Mouse (Mus musculus) embryonic fibroblast, embryonic 13.5 days (primary cell): ENCODE data around the gene Rere. TPM values are rescaled to one million over a fixed set of nuclear protein-coding genes. Genes with fewer than 3 reads are reported as not detected.

Source experiments
- H3K27ac ChIP-seq: 2 replicates; pipeline ENCODE4 v1.5.1; 2012; ENCODE audit warnings: low read length, control low read depth, inconsistent platforms; ENCODE audit not compliant: insufficient read depth
- H3K4me1 ChIP-seq: 2 replicates; pipeline ENCODE4 v1.6.1; 2011; ENCODE audit warnings: low read length; ENCODE audit not compliant: control insufficient read depth, insufficient read depth
- H3K4me3 ChIP-seq: 2 replicates; pipeline ENCODE4 v1.5.1; 2011; ENCODE audit warnings: mild to moderate bottlenecking, control low read depth, low read length; ENCODE audit not compliant: insufficient read depth
- CTCF ChIP-seq: IDR thresholded peaks from 2 replicates; pipeline ENCODE4 v1.5.1; 2011; ENCODE audit warnings: mild to moderate bottlenecking, control low read depth, low read length, moderate library complexity, borderline replicate concordance; ENCODE audit not compliant: insufficient read depth
- POLR2A ChIP-seq: IDR thresholded peaks from 2 replicates; pipeline ENCODE4 v1.6.1; 2011; ENCODE audit warnings: low read depth, mild to moderate bottlenecking, control low read depth, low read length, moderate library complexity
- polyA plus RNA-seq: library from polyadenylated mRNA; stranded (reverse); fragments of >200 nt; gene quantifications from 2 replicates; pipeline ENCODE4 v1.2.4, GENCODE M21; 2011; ENCODE audit warnings: low read depth; ENCODE audit not compliant: missing spikeins, insufficient read length

The Rere gene
- polyA plus RNA-seq, 1 experiment: 59.0 TPM

DNA sequence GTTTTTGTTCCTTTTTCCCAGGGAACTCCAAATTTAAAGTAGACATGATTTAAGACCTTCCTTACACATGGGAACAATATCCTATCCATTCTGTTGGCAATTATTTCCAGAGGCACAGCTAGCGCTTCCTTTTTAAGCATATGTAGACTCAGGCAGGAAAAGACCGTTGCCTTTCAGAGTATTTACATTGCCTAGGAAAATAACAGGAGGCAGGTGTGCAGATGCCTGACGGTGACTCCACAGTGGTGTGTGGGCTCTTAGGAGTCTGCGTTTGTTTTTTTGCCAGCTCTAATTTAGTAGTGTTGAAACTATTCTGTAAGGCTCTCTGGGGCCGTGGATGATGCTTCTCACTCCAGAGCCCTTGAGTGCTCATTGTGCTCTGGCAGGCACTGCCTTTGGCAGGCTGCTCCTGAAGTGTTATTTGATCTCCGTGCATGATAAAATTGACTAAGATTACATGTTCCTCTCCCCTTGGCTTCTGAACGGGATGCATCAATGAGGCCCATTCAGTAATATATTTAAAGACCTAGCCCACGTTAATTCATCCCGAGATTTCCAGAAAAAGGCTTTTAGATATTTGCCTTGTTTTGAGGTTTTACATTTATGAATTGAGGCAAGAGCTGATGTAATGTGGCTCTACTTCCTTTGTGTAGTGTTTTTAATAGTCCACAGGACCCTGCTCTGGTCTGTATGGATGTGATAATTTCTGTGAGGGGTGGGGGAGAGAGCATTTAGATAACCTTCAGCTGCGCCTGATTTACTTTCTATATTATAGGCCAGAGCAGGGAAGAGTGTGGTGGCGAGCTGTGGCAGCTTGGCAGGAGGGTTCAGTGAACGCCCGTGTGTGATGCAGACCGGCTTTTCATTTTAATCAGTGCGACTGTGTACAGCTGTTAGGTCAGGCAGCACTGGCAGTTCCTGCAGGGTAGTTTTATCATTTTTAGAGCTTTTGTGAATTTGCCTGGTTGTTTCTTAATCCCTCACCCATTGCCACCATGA, 92.0 kb downstream of the Rere start:
- no peak for TF ChIP-seq CTCF
- TF ChIP-seq POLR2A: no peak
- H3K27ac ChIP-seq: peak overlapping the region; percentile 63
- H3K4me3 ChIP-seq: peak overlapping the region; percentile 37
- peaks cover 15% of the 10 kb centered on the region for H3K4me1 ChIP-seq

DNA sequence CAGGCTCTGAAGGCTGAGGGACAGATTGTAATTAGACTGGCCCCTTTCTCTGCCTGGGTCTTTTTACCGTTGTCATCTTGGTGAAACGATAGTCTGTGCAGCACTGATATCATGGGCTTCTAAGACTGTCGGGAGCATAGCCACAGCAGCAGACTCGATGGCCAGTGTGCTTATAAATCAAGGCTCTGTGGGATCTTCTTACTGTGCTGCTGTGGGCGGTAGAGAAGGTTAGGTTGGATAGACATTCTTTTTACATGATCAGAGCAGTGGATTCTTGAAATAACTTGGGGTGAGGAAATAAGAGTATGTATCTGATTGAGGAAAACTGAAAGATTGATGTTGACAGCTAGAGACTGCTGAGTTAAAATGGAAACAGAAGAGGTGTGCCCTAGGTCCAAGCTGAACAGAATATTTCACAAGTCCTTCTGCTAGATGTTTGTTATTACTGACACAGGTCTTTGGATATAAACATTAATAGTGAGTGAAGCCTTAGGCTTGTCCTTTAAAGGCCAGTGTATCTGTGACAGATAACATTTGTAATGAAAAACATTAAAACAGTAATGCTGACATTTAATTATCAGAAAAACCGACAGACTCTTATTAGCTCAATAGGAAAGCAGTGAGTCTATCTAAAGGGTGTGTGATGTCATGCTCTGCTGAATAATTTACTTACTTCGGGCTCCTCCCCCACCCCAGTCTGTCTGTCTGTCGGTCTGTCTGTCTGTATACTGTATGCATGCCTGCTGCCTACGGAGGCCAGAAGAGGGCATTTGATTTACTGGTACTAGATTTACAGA, 93.4 kb downstream of the Rere start:
- Histone ChIP-seq H3K4me3 (0 out of 2 replicates have a peak overlapping the region, but pooled peaks have one; percentile 11), H3K27ac (peak overlapping the region; percentile 83), H3K4me1 (peaks cover 23% of the 10 kb centered on the region)
- TF ChIP-seq POLR2A: peak; percentile 42; the same call in 1 of the 2 replicates
- no peak for TF ChIP-seq CTCF

GRCm38 (mm10) chr4:150375448-150375935, 94.0 kb downstream of the Rere start:
- H3K4me3 ChIP-seq: no peak overlapping the region
- peak overlapping the region; percentile 53; the same call in 1 of the 2 replicates for H3K27ac ChIP-seq
- no peak for TF ChIP-seq CTCF
- TF ChIP-seq POLR2A: no peak
- peaks cover 25% of the 10 kb centered on the region for H3K4me1 ChIP-seq

- Histone ChIP-seq H3K27ac (no peak overlapping the region), H3K4me3 (no peak overlapping the region), H3K4me1 (peaks cover 26% of the 10 kb centered on the region)
Measured at GRCm38 (mm10) chr4:150379313-150379712, 97.9 kb downstream of the Rere start.

GRCm38 (mm10) chr4:150379772-150380171, 98.3 kb downstream of the Rere start:
- Histone ChIP-seq H3K27ac (no peak overlapping the region), H3K4me3 (no peak overlapping the region), H3K4me1 (peaks cover 28% of the 10 kb centered on the region)
- TF ChIP-seq POLR2A (no peak), CTCF (no peak)

More at GRCm38 (mm10) chr4:150379313-150379712, 97.9 kb downstream of the Rere start:
- TF ChIP-seq POLR2A (no peak), CTCF (no peak)

GRCm38 (mm10) chr4:150380273-150380672, 98.8 kb downstream of the Rere start:
- no peak for TF ChIP-seq CTCF
- TF ChIP-seq POLR2A: no peak

GRCm38 (mm10) chr4:150382504-150382903, 101.1 kb downstream of the Rere start:
- H3K4me1 ChIP-seq: peaks cover 18% of the 10 kb centered on the region
- H3K27ac ChIP-seq: no peak overlapping the region
- TF ChIP-seq CTCF: no peak
- TF ChIP-seq POLR2A: no peak
- no peak overlapping the region for H3K4me3 ChIP-seq

More at GRCm38 (mm10) chr4:150380273-150380672, 98.8 kb downstream of the Rere start:
- H3K4me3 ChIP-seq: no peak overlapping the region
- peaks cover 26% of the 10 kb centered on the region for H3K4me1 ChIP-seq
- no peak overlapping the region for H3K27ac ChIP-seq

- no peak for TF ChIP-seq CTCF
- TF ChIP-seq POLR2A: no peak
- Histone ChIP-seq H3K4me3 (no peak overlapping the region), H3K27ac (no peak overlapping the region), H3K4me1 (peaks cover 8% of the 10 kb centered on the region)
Measured at GRCm38 (mm10) chr4:150384405-150384804, 103.0 kb downstream of the Rere start.

DNA sequence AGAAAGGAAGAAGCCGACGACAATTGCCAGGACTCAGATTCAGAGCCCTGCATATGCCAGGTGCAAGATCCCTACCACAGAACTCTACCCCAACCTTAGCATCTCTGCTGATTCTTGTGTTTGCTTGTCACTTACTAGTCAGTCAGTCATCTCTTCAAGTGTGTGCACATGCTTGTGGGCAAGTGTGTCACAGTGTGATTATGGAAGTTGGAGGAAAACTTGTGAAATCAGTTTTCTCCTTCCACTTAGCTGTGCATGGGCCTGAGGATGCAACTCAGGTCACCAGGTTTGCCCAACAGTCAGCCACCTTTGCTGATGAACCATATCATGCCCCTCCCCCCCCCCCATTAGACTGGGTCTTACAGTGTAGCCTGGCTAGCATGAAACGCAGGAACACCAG, 103.5 kb downstream of the Rere start:
- peaks cover 4% of the 10 kb centered on the region for H3K4me1 ChIP-seq
- H3K27ac ChIP-seq: no peak overlapping the region
- TF ChIP-seq CTCF: no peak
- TF ChIP-seq POLR2A: no peak
- no peak overlapping the region for H3K4me3 ChIP-seq

- Histone ChIP-seq H3K4me1 (peaks cover 3% of the 10 kb centered on the region), H3K4me3 (no peak overlapping the region), H3K27ac (no peak overlapping the region)
- TF ChIP-seq POLR2A (no peak), CTCF (no peak)
Measured at GRCm38 (mm10) chr4:150388518-150388917, 107.1 kb downstream of the Rere start.
